8 mouse cellular contexts compared by ENCODE assay signal in genomic region chr3:96579885-96580454, GRCm38 (mm10). TPM values are rescaled to one million over a fixed set of nuclear protein-coding genes. Genes with fewer than 3 reads are reported as not detected.
A peak's percentile ranks its signal among the peaks of the same experiment; 100 is the strongest.
DNase-seq lines count a peak whose midpoint lies in the region; ATAC-seq and TF ChIP-seq lines count a peak whose summit lies in the region.

No protein-coding gene starts in this region.

- H3K4me3 ChIP-seq in cortical plate, adult 2 months (ENCODE audit: insufficient read depth, low read length): 0 out of 2 replicates have a peak overlapping the region, but pooled peaks have one; percentile 2
- H3K4me3 ChIP-seq in megakaryocyte, embryonic 14.5 days (replicated peaks): peak overlapping the region; percentile 87

- H3K4me1 ChIP-seq in cortical plate, adult 2 months (ENCODE audit: control insufficient read depth, insufficient read depth, low read length): peaks cover 6% of the 10 kb centered on the region
- peaks cover 51% of the 10 kb centered on the region for H3K4me1 ChIP-seq in megakaryocyte, embryonic 14.5 days

- H3K9me3 ChIP-seq in megakaryocyte, embryonic 14.5 days: peaks cover 6% of the 10 kb centered on the region; the same call in 1 of the 2 replicates

- peak; percentile 53 for ATAC-seq in activated CD4-positive, CD25-positive, alpha-beta regulatory T cell, adult 4 months

- TF ChIP-seq CTCF in cortical plate, adult 2 months (IDR thresholded peaks at IDR 0.05; ENCODE audit: extremely low read depth, insufficient read depth, low read length): peak; percentile 100

- no peak overlapping the region for H3K27ac ChIP-seq in cortical plate, adult 2 months (ENCODE audit: insufficient read depth, low read length)

- DNase-seq in gastrocnemius, adult 8-10 months (ENCODE audit: low spot score in 2 of 2): peak; percentile 84 to 85
- peak; percentile 96 for DNase-seq in induced T-regulatory cell, adult 2 months (ENCODE audit: low read depth)
- peak; percentile 82 to 95 for DNase-seq in left cerebral cortex, adult 9 months (ENCODE audit: low spot score in 2 of 2)
- DNase-seq in right cerebral cortex, adult 2 months (ENCODE audit: low spot score in 2 of 2): peak; percentile 91 to 95
- DNase-seq in urinary bladder, postnatal 10 days (ENCODE audit: low spot score): peak; percentile 67

- H3K27me3 ChIP-seq in megakaryocyte, embryonic 14.5 days (replicated peaks): no peaks in the 10 kb centered on the region

- TF ChIP-seq POLR2A in cortical plate, adult 2 months (IDR thresholded peaks at IDR 0.05; ENCODE audit: extremely low read depth, insufficient read depth, low read length): 0 out of 2 replicates have a peak, but pooled peaks have one; percentile 19

- H3K36me3 ChIP-seq in megakaryocyte, embryonic 14.5 days (replicated peaks; ENCODE audit: low read length): peaks cover 27% of the 10 kb centered on the region

RNA-seq across cellular contexts. Expression of gene Gm16253, which starts 3.2 kb away (rescaled TPM):
- not detected for polyA plus RNA-seq in activated CD4-positive, CD25-positive, alpha-beta regulatory T cell, adult 4 months (2017; shearing (Covaris generic))
- not detected in 2 replicates for polyA plus RNA-seq in cortical plate, adult 2 months (2012; rRNA removed)
- 1 to 10 TPM in 3 of 4 experiments, not detected in 1; 1.2 to 1.5 (median 1.2) TPM for total RNA-seq in gastrocnemius, adult 8-10 months (2022)
- 0.51 TPM in 1 of 2 replicates, not detected in the other for polyA plus RNA-seq in megakaryocyte, embryonic 14.5 days (2012; ENCODE audit: insufficient read depth, low replicate concordance)

RNA-seq across cellular contexts. Expression of gene Polr3gl, which starts 14.0 kb away (rescaled TPM):
- polyA plus RNA-seq in activated CD4-positive, CD25-positive, alpha-beta regulatory T cell, adult 4 months (2017; shearing (Covaris generic)): 10 to 100 TPM; 25.1 to 35.6 TPM
- polyA plus RNA-seq in cortical plate, adult 2 months (2012; rRNA removed): 44.5 and 55.9 TPM in 2 replicates
- total RNA-seq in gastrocnemius, adult 8-10 months (2022): 10 to 100 TPM; 39.8 to 59.8 (median 51.8) TPM
- polyA plus RNA-seq in megakaryocyte, embryonic 14.5 days (2012; ENCODE audit: insufficient read depth, low replicate concordance): 4.6 and 15.4 TPM in 2 replicates

RNA-seq across cellular contexts. Expression of gene Ankrd34a, which starts 16.5 kb away (rescaled TPM):
- not detected for polyA plus RNA-seq in activated CD4-positive, CD25-positive, alpha-beta regulatory T cell, adult 4 months (2017; shearing (Covaris generic))
- polyA plus RNA-seq in cortical plate, adult 2 months (2012; rRNA removed): 61.6 and 61.9 TPM in 2 replicates
- 1 to 10 TPM in 2 of 4 experiments, under 1 TPM in 2; 0.64 to 1.6 (median 1.1) TPM for total RNA-seq in gastrocnemius, adult 8-10 months (2022)
- not detected in 2 replicates for polyA plus RNA-seq in megakaryocyte, embryonic 14.5 days (2012; ENCODE audit: insufficient read depth, low replicate concordance)

RNA-seq across cellular contexts. Expression of gene Lix1l, which starts 21.0 kb away (rescaled TPM):
- polyA plus RNA-seq in activated CD4-positive, CD25-positive, alpha-beta regulatory T cell, adult 4 months (2017; shearing (Covaris generic)): under 1 TPM; 0.09 to 0.14 TPM
- polyA plus RNA-seq in cortical plate, adult 2 months (2012; rRNA removed): 20.9 and 22.7 TPM in 2 replicates
- total RNA-seq in gastrocnemius, adult 8-10 months (2022): 1 to 10 TPM; 3.5 to 6.8 (median 4.4) TPM
- 1.2 TPM in 1 of 2 replicates, not detected in the other for polyA plus RNA-seq in megakaryocyte, embryonic 14.5 days (2012; ENCODE audit: insufficient read depth, low replicate concordance)

RNA-seq across cellular contexts. Expression of gene Txnip, which starts 22.2 kb away (rescaled TPM):
- 100 to 1,000 TPM; 276 to 326 TPM for polyA plus RNA-seq in activated CD4-positive, CD25-positive, alpha-beta regulatory T cell, adult 4 months (2017; shearing (Covaris generic))
- polyA plus RNA-seq in cortical plate, adult 2 months (2012; rRNA removed): 31.4 and 38.5 TPM in 2 replicates
- 100 to 1,000 TPM; 365 to 573 (median 474) TPM for total RNA-seq in gastrocnemius, adult 8-10 months (2022)
- polyA plus RNA-seq in megakaryocyte, embryonic 14.5 days (2012; ENCODE audit: insufficient read depth, low replicate concordance): 4.1 and 22.7 TPM in 2 replicates

Comparison
In these comparisons a context has a peak if more than half of its experiments do, and no peak if none do; other contexts are left out.
1. RNA of gene Ankrd34a, which starts 16.5 kb away (polyA plus RNA-seq): 61.6 to 61.9 TPM in cortical plate, adult 2 months; not detected in activated CD4-positive, CD25-positive, alpha-beta regulatory T cell, adult 4 months and not detected in megakaryocyte, embryonic 14.5 days; every median in the first group is over 10 times any median in the second.
2. Peak in every context shown above with its lines, with median percentiles within 50 percentile points of each other: DNase-seq.